Mouse (Mus musculus): ENCODE results near the gene Fndc9. TPM values are rescaled to one million over a fixed set of nuclear protein-coding genes. Genes with fewer than 3 reads are reported as not detected.

Fndc9 gene
- polyA plus RNA-seq, 1 experiment from 2014 or later = 0.35 TPM

- no peak overlapping the region for H3K4me2 ChIP-seq (replicated peaks; ENCODE audit: low read depth, low read length)
- H3K4me1 ChIP-seq (ENCODE audit: control insufficient read depth, insufficient read depth, low read length) = peaks cover 30% of the 10 kb centered on the region
- H3K36me3 ChIP-seq (ENCODE audit: control insufficient read depth, insufficient read depth, low read length) = no peaks in the 10 kb centered on the region; the same call in 1 of the 2 replicates
- H3K27ac ChIP-seq (ENCODE audit: low read length) = no peak overlapping the region
- WGBS = 51% methylated on average over 2 of the region's 2 CpGs
- no peak for ATAC-seq (ENCODE audit: insufficient number of reproducible peaks, insufficient read depth, low FRiP score, low read depth)
- H3K27me3 ChIP-seq (ENCODE audit: control insufficient read depth, insufficient read depth, low read length) = no peaks in the 10 kb centered on the region
- H3K9ac ChIP-seq (replicated peaks; ENCODE audit: low read depth, low read length) = no peak overlapping the region
- no peak overlapping the region for H3K4me3 ChIP-seq (ENCODE audit: low read depth, low read length)
- no peaks in the 10 kb centered on the region for H3K9me3 ChIP-seq (ENCODE audit: control insufficient read depth, low read depth, low read length)
These were observed 25.4 kb upstream of the Fndc9 start for GRCm38 (mm10) chr11:46209884-46210283.

GRCm38 (mm10) chr11:46211858-46212257 is 23.5 kb upstream of the Fndc9 start:
- Histone ChIP-seq H3K9me3 (ENCODE audit: control insufficient read depth, low read depth, low read length) (no peaks in the 10 kb centered on the region), H3K27me3 (ENCODE audit: control insufficient read depth, insufficient read depth, low read length) (no peaks in the 10 kb centered on the region), H3K4me2 (replicated peaks; ENCODE audit: low read depth, low read length) (no peak overlapping the region), H3K4me3 (ENCODE audit: low read depth, low read length) (no peak overlapping the region), H3K9ac (replicated peaks; ENCODE audit: low read depth, low read length) (no peak overlapping the region), H3K4me1 (ENCODE audit: control insufficient read depth, insufficient read depth, low read length) (peaks cover 33% of the 10 kb centered on the region), H3K36me3 (ENCODE audit: control insufficient read depth, insufficient read depth, low read length) (no peaks in the 10 kb centered on the region; the same call in 1 of the 2 replicates), H3K27ac (ENCODE audit: low read length) (peak overlapping the region; percentile 99)
- 20% methylated on average over 3 of the region's 3 CpGs for WGBS
- no peak for ATAC-seq (ENCODE audit: insufficient number of reproducible peaks, insufficient read depth, low FRiP score, low read depth)

- Histone ChIP-seq H3K4me2 (replicated peaks; ENCODE audit: low read depth, low read length) (no peak overlapping the region), H3K9ac (replicated peaks; ENCODE audit: low read depth, low read length) (no peak overlapping the region), H3K4me3 (ENCODE audit: low read depth, low read length) (no peak overlapping the region), H3K27ac (ENCODE audit: low read length) (peak overlapping the region; percentile 99), H3K36me3 (ENCODE audit: control insufficient read depth, insufficient read depth, low read length) (no peaks in the 10 kb centered on the region), H3K4me1 (ENCODE audit: control insufficient read depth, insufficient read depth, low read length) (peaks cover 33% of the 10 kb centered on the region), H3K9me3 (ENCODE audit: control insufficient read depth, low read depth, low read length) (no peaks in the 10 kb centered on the region), H3K27me3 (ENCODE audit: control insufficient read depth, insufficient read depth, low read length) (no peaks in the 10 kb centered on the region)
- 28% methylated on average over 5 of the region's 5 CpGs for WGBS
- peak; percentile 82; the same call in 1 of the 2 replicates for ATAC-seq (ENCODE audit: insufficient number of reproducible peaks, insufficient read depth, low FRiP score, low read depth)
These were observed 21.5 kb upstream of the Fndc9 start for GRCm38 (mm10) chr11:46213844-46214243.

GRCm38 (mm10) chr11:46214368-46215230 is 20.7 kb upstream of the Fndc9 start:
- no peak overlapping the region for H3K4me3 ChIP-seq (ENCODE audit: low read depth, low read length)
- no peaks in the 10 kb centered on the region for H3K9me3 ChIP-seq (ENCODE audit: control insufficient read depth, low read depth, low read length)
- H3K4me1 ChIP-seq (ENCODE audit: control insufficient read depth, insufficient read depth, low read length) = peaks cover 33% of the 10 kb centered on the region
- 19% methylated on average over 14 of the region's 14 CpGs for WGBS
- H3K27me3 ChIP-seq (ENCODE audit: control insufficient read depth, insufficient read depth, low read length) = no peaks in the 10 kb centered on the region
- H3K27ac ChIP-seq (ENCODE audit: low read length) = peak overlapping the region; percentile 99
- no peaks in the 10 kb centered on the region for H3K36me3 ChIP-seq (ENCODE audit: control insufficient read depth, insufficient read depth, low read length)
- no peak overlapping the region for H3K4me2 ChIP-seq (replicated peaks; ENCODE audit: low read depth, low read length)
- ATAC-seq (ENCODE audit: insufficient number of reproducible peaks, insufficient read depth, low FRiP score, low read depth) = peak; percentile 28; the same call in 1 of the 2 replicates
- H3K9ac ChIP-seq (replicated peaks; ENCODE audit: low read depth, low read length) = 0 out of 2 replicates have a peak overlapping the region, but pooled peaks have one; percentile 21

GRCm38 (mm10) chr11:46215354-46215753 is 20.0 kb upstream of the Fndc9 start:
- Histone ChIP-seq H3K4me3 (ENCODE audit: low read depth, low read length) (no peak overlapping the region), H3K27ac (ENCODE audit: low read length) (peak overlapping the region; percentile 99), H3K36me3 (ENCODE audit: control insufficient read depth, insufficient read depth, low read length) (no peaks in the 10 kb centered on the region), H3K4me1 (ENCODE audit: control insufficient read depth, insufficient read depth, low read length) (peaks cover 33% of the 10 kb centered on the region), H3K9ac (replicated peaks; ENCODE audit: low read depth, low read length) (no peak overlapping the region), H3K27me3 (ENCODE audit: control insufficient read depth, insufficient read depth, low read length) (no peaks in the 10 kb centered on the region), H3K4me2 (replicated peaks; ENCODE audit: low read depth, low read length) (no peak overlapping the region), H3K9me3 (ENCODE audit: control insufficient read depth, low read depth, low read length) (no peaks in the 10 kb centered on the region)
- 11% methylated on average over 3 of the region's 3 CpGs for WGBS
- peak; percentile 59; the same call in 1 of the 2 replicates for ATAC-seq (ENCODE audit: insufficient number of reproducible peaks, insufficient read depth, low FRiP score, low read depth)

- Histone ChIP-seq H3K9me3 (ENCODE audit: control insufficient read depth, low read depth, low read length) (no peaks in the 10 kb centered on the region), H3K36me3 (ENCODE audit: control insufficient read depth, insufficient read depth, low read length) (no peaks in the 10 kb centered on the region), H3K4me3 (ENCODE audit: low read depth, low read length) (no peak overlapping the region), H3K27ac (ENCODE audit: low read length) (no peak overlapping the region), H3K4me2 (replicated peaks; ENCODE audit: low read depth, low read length) (no peak overlapping the region), H3K9ac (replicated peaks; ENCODE audit: low read depth, low read length) (no peak overlapping the region), H3K4me1 (ENCODE audit: control insufficient read depth, insufficient read depth, low read length) (peaks cover 30% of the 10 kb centered on the region), H3K27me3 (ENCODE audit: control insufficient read depth, insufficient read depth, low read length) (no peaks in the 10 kb centered on the region)
- no peak for ATAC-seq (ENCODE audit: insufficient number of reproducible peaks, insufficient read depth, low FRiP score, low read depth)
- WGBS = 72% methylated on average over 7 of the region's 7 CpGs
These were observed 18.7 kb upstream of the Fndc9 start for GRCm38 (mm10) chr11:46216669-46217068.

GRCm38 (mm10) chr11:46217686-46218085 is 17.6 kb upstream of the Fndc9 start:
- H3K4me3 ChIP-seq (ENCODE audit: low read depth, low read length) = no peak overlapping the region
- no peaks in the 10 kb centered on the region for H3K27me3 ChIP-seq (ENCODE audit: control insufficient read depth, insufficient read depth, low read length)
- no peak overlapping the region for H3K27ac ChIP-seq (ENCODE audit: low read length)
- H3K4me1 ChIP-seq (ENCODE audit: control insufficient read depth, insufficient read depth, low read length) = peaks cover 21% of the 10 kb centered on the region
- ATAC-seq (ENCODE audit: insufficient number of reproducible peaks, insufficient read depth, low FRiP score, low read depth) = no peak
- no peaks in the 10 kb centered on the region for H3K36me3 ChIP-seq (ENCODE audit: control insufficient read depth, insufficient read depth, low read length)
- WGBS = 84% methylated on average over 9 of the region's 9 CpGs
- H3K9ac ChIP-seq (replicated peaks; ENCODE audit: low read depth, low read length) = no peak overlapping the region
- no peaks in the 10 kb centered on the region for H3K9me3 ChIP-seq (ENCODE audit: control insufficient read depth, low read depth, low read length)
- H3K4me2 ChIP-seq (replicated peaks; ENCODE audit: low read depth, low read length) = no peak overlapping the region

GRCm38 (mm10) chr11:46218584-46218983 is 16.7 kb upstream of the Fndc9 start:
- Histone ChIP-seq H3K27me3 (ENCODE audit: control insufficient read depth, insufficient read depth, low read length) (no peaks in the 10 kb centered on the region), H3K9ac (replicated peaks; ENCODE audit: low read depth, low read length) (no peak overlapping the region), H3K4me1 (ENCODE audit: control insufficient read depth, insufficient read depth, low read length) (peaks cover 12% of the 10 kb centered on the region), H3K4me2 (replicated peaks; ENCODE audit: low read depth, low read length) (no peak overlapping the region), H3K9me3 (ENCODE audit: control insufficient read depth, low read depth, low read length) (no peaks in the 10 kb centered on the region), H3K36me3 (ENCODE audit: control insufficient read depth, insufficient read depth, low read length) (no peaks in the 10 kb centered on the region), H3K27ac (ENCODE audit: low read length) (no peak overlapping the region), H3K4me3 (ENCODE audit: low read depth, low read length) (no peak overlapping the region)
- WGBS = 37% methylated on average over 5 of the region's 5 CpGs
- ATAC-seq (ENCODE audit: insufficient number of reproducible peaks, insufficient read depth, low FRiP score, low read depth) = no peak
